Mouse (Mus musculus) stomach, embryonic 16.5 days (tissue): ENCODE measurements around the gene Alg14. TPM values are rescaled to one million over a fixed set of nuclear protein-coding genes. Genes with fewer than 3 reads are reported as not detected.

ENCODE experiments used
- ATAC-seq: fragments of 200-750 bp; cut with Nextera tagmentation; 2 replicates; pipeline ENCODE4 v1.8.0; 2017; ENCODE audit warnings: moderate number of reproducible peaks, moderate TSS enrichment; ENCODE audit not compliant: insufficient read depth, low FRiP score
- H3K27ac ChIP-seq: fragments of 300-500 bp; sonication (generic); 2 replicates; pipeline ENCODE4 v1.5.1; 2014; ENCODE audit warnings: low read length
- H3K27me3 ChIP-seq: fragments of 300-500 bp; sonication (generic); 2 replicates; pipeline ENCODE4 v1.6.1; 2014; ENCODE audit warnings: low read length, control low read depth, mixed read lengths; ENCODE audit not compliant: control insufficient read depth, insufficient read depth
- H3K36me3 ChIP-seq: fragments of 300-500 bp; sonication (generic); 2 replicates; pipeline ENCODE4 v1.6.1; 2014; ENCODE audit warnings: low read length; ENCODE audit not compliant: control insufficient read depth, insufficient read depth
- H3K4me1 ChIP-seq: fragments of 300-500 bp; sonication (generic); 2 replicates; pipeline ENCODE4 v1.6.1; 2014; ENCODE audit warnings: low read length, control low read depth, mixed read lengths; ENCODE audit not compliant: control insufficient read depth, insufficient read depth
- H3K4me2 ChIP-seq: fragments of 300-500 bp; sonication (generic); 2 replicates; pipeline ENCODE4 v1.6.1; 2014; ENCODE audit warnings: low read depth, low read length, mixed read lengths
- H3K4me3 ChIP-seq: fragments of 300-500 bp; sonication (generic); replicated peaks from 2 replicates; pipeline ENCODE4 v1.5.1; 2014; ENCODE audit warnings: mild to moderate bottlenecking, low read length
- H3K9ac ChIP-seq: fragments of 300-500 bp; sonication (generic); 2 replicates; pipeline ENCODE4 v1.6.1; 2014; ENCODE audit warnings: low read length
- H3K9me3 ChIP-seq: fragments of 300-500 bp; sonication (generic); replicated peaks from 2 replicates; pipeline ENCODE4 v1.6.1; 2016; ENCODE audit warnings: low read length, control low read depth; ENCODE audit not compliant: control insufficient read depth
- WGBS: fragments of 180-500 bp; shearing (Covaris S2); extraction: QIAGEN DNeasy Blood & Tissue Kit; methylation state at CpG from one replicate; pipeline ENCODE4 v1.1.7; 2014; 5-methylcytosine and 5-hydroxymethylcytosine counted together
- polyA plus RNA-seq: library from polyadenylated mRNA; unstranded; fragments of >200 nt; fragmentation: Nextera tagmentation; extraction: Ambion mirVana; gene quantifications from 2 replicates; pipeline ENCODE4 v1.2.1, GENCODE M21; 2015

Alg14 gene
- polyA plus RNA-seq, 1 experiment from 2014 or later = 45.8 TPM

GRCm38 (mm10) chr3:121408386-121408785, 116.8 kb downstream of the Alg14 start:
- no peaks in the 10 kb centered on the region for H3K27me3 ChIP-seq
- WGBS = 84% methylated on average over 3 of the region's 3 CpGs
- H3K4me3 ChIP-seq = no peak overlapping the region
- no peaks in the 10 kb centered on the region for H3K36me3 ChIP-seq
- no peaks in the 10 kb centered on the region for H3K9me3 ChIP-seq
- no peak overlapping the region for H3K4me2 ChIP-seq
- ATAC-seq = no peak
- peaks cover 6% of the 10 kb centered on the region; the same call in 1 of the 2 replicates for H3K4me1 ChIP-seq
- H3K9ac ChIP-seq = no peak overlapping the region
- H3K27ac ChIP-seq = no peak overlapping the region

DNA sequence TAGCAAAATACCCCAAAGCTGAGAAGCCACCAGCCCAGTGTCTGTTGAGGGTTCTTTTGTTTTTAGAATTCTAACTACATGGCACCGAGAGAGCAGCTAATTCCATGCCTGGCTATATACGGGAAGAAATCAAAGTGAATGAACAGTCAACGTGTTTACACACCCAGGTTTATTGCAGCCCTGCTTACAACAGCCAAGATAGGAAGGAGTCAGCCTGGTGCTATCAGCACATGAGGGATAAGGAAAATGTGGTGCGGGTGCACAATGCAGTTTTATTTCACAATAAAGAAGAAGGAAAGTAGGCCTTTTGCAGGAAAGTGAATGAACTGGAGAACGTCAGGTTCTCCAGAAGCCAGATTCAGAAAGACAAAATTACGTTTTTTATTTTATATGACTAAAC, 119.9 kb downstream of the Alg14 start:
- Histone ChIP-seq H3K27ac (no peak overlapping the region), H3K9me3 (no peaks in the 10 kb centered on the region), H3K4me2 (no peak overlapping the region), H3K27me3 (no peaks in the 10 kb centered on the region), H3K4me1 (peaks cover 6% of the 10 kb centered on the region; the same call in 1 of the 2 replicates), H3K9ac (no peak overlapping the region), H3K4me3 (no peak overlapping the region), H3K36me3 (no peaks in the 10 kb centered on the region)
- no peak for ATAC-seq
- WGBS = 51% methylated on average over 6 of the region's 6 CpGs

Other genes starting within 250 kb of the Alg14 start
- 5.8 and 5.9 TPM in 2 replicates for gene Rwdd3, start 120.1 kb upstream of the Alg14 start, polyA plus RNA-seq
- 1.9 and 2.3 TPM in 2 replicates for gene Tmem56, start 8.7 kb upstream of the Alg14 start, polyA plus RNA-seq
- 525 and 535 TPM in 2 replicates for gene Cnn3, start 134.7 kb downstream of the Alg14 start, polyA plus RNA-seq
- gene Slc44a3, start 240.6 kb downstream of the Alg14 start, polyA plus RNA-seq = 41.5 and 49.4 TPM in 2 replicates